Comparison of ENCODE assay signal across 23 mouse cellular contexts in the genomic region with DNA sequence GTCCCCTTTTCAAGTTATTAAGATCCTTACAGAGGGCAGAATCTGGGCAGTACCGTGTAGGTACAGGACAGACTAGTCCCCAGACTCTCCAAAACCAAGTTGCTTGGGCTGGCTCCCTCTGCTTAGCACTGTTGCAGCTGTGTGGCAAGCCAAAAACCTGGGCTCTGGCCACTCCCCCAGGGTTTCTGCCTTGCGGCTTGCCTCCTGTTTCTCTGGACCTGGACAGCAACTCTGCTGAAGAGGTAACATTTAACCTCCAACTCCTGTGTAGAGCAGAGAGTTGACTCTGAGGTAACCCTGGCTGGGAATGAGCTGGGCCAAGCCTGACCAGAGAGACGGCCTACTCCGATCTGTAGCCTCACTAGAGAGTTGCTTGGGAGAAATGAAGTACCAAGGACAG. TPM values are rescaled to one million over a fixed set of nuclear protein-coding genes. Genes with fewer than 3 reads are reported as not detected.
DNase-seq lines count a peak whose midpoint lies in the region; ATAC-seq lines count a peak whose summit lies in the region.
"Had no signal": no experiment of that assay in that cellular context is flagged by ENCODE, and none has a peak within 500 bp of the region (broad histone marks: within the 10 kb centered on the region; RNA-seq: fewer than 3 reads in every experiment).

No protein-coding gene starts in this region.

- no peak overlapping the region for H3K27ac ChIP-seq in kidney, embryonic 16.5 days (ENCODE audit: low read length)
- H3K27ac ChIP-seq in heart, embryonic 10.5 days = no peak overlapping the region
- H3K27ac ChIP-seq: embryonic facial prominence, embryonic 12.5 days; forebrain, embryonic 15.5 days; heart, embryonic 15.5 days; hindbrain, embryonic 10.5 days; hindbrain, embryonic 14.5 days had no signal

- DNase-seq in kidney, adult 18-20 months = peak; percentile 63
- peak; percentile 16 for DNase-seq in lung, postnatal 36 days
- no peak for DNase-seq in lung, postnatal 10 days
- peak; percentile 74 for DNase-seq in kidney, adult 9 months
- peak; percentile 55 to 67 for DNase-seq in kidney, postnatal 36 days
- DNase-seq in cerebellum, adult 9-11 months = no peak
- no peak for DNase-seq in heart, embryonic 10.5 days (ENCODE audit: low spot score)
- DNase-seq: adrenal gland, postnatal 10 days; cerebellum, adult 11 months; cerebellum, adult 8-10 months; gastrocnemius, postnatal 10 days; heart, adult 18-20 months; heart, postnatal 14 days had no signal

- no peak overlapping the region for H3K4me3 ChIP-seq in kidney, embryonic 16.5 days (ENCODE audit: low read length)
- H3K4me3 ChIP-seq in heart, embryonic 10.5 days = no peak overlapping the region
- H3K4me3 ChIP-seq: embryonic facial prominence, embryonic 12.5 days; forebrain, embryonic 15.5 days; heart, embryonic 15.5 days; hindbrain, embryonic 10.5 days had no signal

- no peak for ATAC-seq in kidney, embryonic 16.5 days (ENCODE audit: low FRiP score, low TSS enrichment)
- ATAC-seq: forebrain, embryonic 15.5 days had no signal

- 67% methylated on average over 4 of the region's 4 CpGs for WGBS in kidney, embryonic 16.5 days
- 64% methylated on average over 4 of the region's 4 CpGs for WGBS in heart, embryonic 10.5 days

- peaks cover 35% of the 10 kb centered on the region for H3K36me3 ChIP-seq in kidney, embryonic 16.5 days (ENCODE audit: insufficient read depth, low read length)
- H3K36me3 ChIP-seq in heart, embryonic 10.5 days = peaks cover 48% of the 10 kb centered on the region

- no peaks in the 10 kb centered on the region for H3K9me3 ChIP-seq in kidney, embryonic 16.5 days (ENCODE audit: low read length)
- no peaks in the 10 kb centered on the region for H3K9me3 ChIP-seq in heart, embryonic 10.5 days
- H3K9me3 ChIP-seq: embryonic facial prominence, embryonic 12.5 days; forebrain, embryonic 15.5 days; heart, embryonic 15.5 days; hindbrain, embryonic 10.5 days had no signal

- H3K27me3 ChIP-seq in kidney, embryonic 16.5 days (ENCODE audit: insufficient read depth, low read length) = peaks cover 16% of the 10 kb centered on the region
- H3K27me3 ChIP-seq in heart, embryonic 10.5 days (ENCODE audit: insufficient read depth, poor library complexity, severe bottlenecking) = peaks cover 46% of the 10 kb centered on the region
- H3K27me3 ChIP-seq: CH12.LX had no signal

- peaks cover 7% of the 10 kb centered on the region for H3K4me1 ChIP-seq in kidney, embryonic 16.5 days (ENCODE audit: insufficient read depth, low read length)
- H3K4me1 ChIP-seq in heart, embryonic 10.5 days = peaks cover 38% of the 10 kb centered on the region

- H3K9ac ChIP-seq in kidney, embryonic 16.5 days (replicated peaks; ENCODE audit: low read length) = no peak overlapping the region
- H3K9ac ChIP-seq: embryonic facial prominence, embryonic 12.5 days; forebrain, embryonic 15.5 days; heart, embryonic 15.5 days; hindbrain, embryonic 14.5 days had no signal

- no peak overlapping the region for H3K4me2 ChIP-seq in kidney, embryonic 16.5 days (replicated peaks; ENCODE audit: low read depth, low read length)
- H3K4me2 ChIP-seq: embryonic facial prominence, embryonic 12.5 days; forebrain, embryonic 15.5 days; heart, embryonic 11.5 days; heart, embryonic 15.5 days; hindbrain, embryonic 14.5 days had no signal

RNA-seq across cellular contexts. Expression of a gene that starts 24.2 kb away (rescaled TPM):
- polyA plus RNA-seq in kidney, embryonic 16.5 days (2015; fragmentation: Nextera tagmentation; extraction: Ambion mirVana) = 0.08 TPM in 1 of 2 replicates, not detected in the other
- polyA plus RNA-seq in heart, embryonic 10.5 days (2016; fragmentation: Nextera tagmentation; extraction: Ambion mirVana) = 0.06 TPM in 1 of 2 replicates, not detected in the other
- polyA plus RNA-seq: heart, embryonic 15.5 days had no signal

RNA-seq across cellular contexts. Expression of a gene that starts 38.0 kb away (rescaled TPM):
- polyA plus RNA-seq in kidney, embryonic 16.5 days (2015; fragmentation: Nextera tagmentation; extraction: Ambion mirVana) = 0.42 and 0.71 TPM in 2 replicates
- 1.6 and 3.3 TPM in 2 replicates for polyA plus RNA-seq in heart, embryonic 10.5 days (2016; fragmentation: Nextera tagmentation; extraction: Ambion mirVana)
- polyA plus RNA-seq: C2C12; forebrain, embryonic 11.5 days had no signal

RNA-seq across cellular contexts. Expression of a gene that starts 50.8 kb away (rescaled TPM):
- 15.0 and 21.0 TPM in 2 replicates for polyA plus RNA-seq in kidney, embryonic 16.5 days (2015; fragmentation: Nextera tagmentation; extraction: Ambion mirVana)
- 20.1 and 30.1 TPM in 2 replicates for polyA plus RNA-seq in heart, embryonic 10.5 days (2016; fragmentation: Nextera tagmentation; extraction: Ambion mirVana)

RNA-seq across cellular contexts. Expression of a gene that starts 53.8 kb away (rescaled TPM):
- polyA plus RNA-seq in kidney, embryonic 16.5 days (2015; fragmentation: Nextera tagmentation; extraction: Ambion mirVana) = 0.16 and 0.41 TPM in 2 replicates
- polyA plus RNA-seq in heart, embryonic 10.5 days (2016; fragmentation: Nextera tagmentation; extraction: Ambion mirVana) = 0.06 and 0.09 TPM in 2 replicates
- polyA plus RNA-seq: C2C12; heart, embryonic 11.5 days; heart, embryonic 15.5 days had no signal

RNA-seq across cellular contexts. Expression of a gene that starts 55.1 kb away (rescaled TPM):
- polyA plus RNA-seq in kidney, embryonic 16.5 days (2015; fragmentation: Nextera tagmentation; extraction: Ambion mirVana) = 29.4 and 32.8 TPM in 2 replicates
- 21.3 and 22.3 TPM in 2 replicates for polyA plus RNA-seq in heart, embryonic 10.5 days (2016; fragmentation: Nextera tagmentation; extraction: Ambion mirVana)

Comparison
In these comparisons a context has a peak if more than half of its experiments do, and no peak if none do; other contexts are left out.
1. DNase-seq: peak in kidney, adult 18-20 months (single experiment), lung, postnatal 36 days (single experiment), kidney, adult 9 months (single experiment) and kidney, postnatal 36 days (2 of 2); none in lung, postnatal 10 days (single experiment), cerebellum, adult 9-11 months (single experiment) and heart, embryonic 10.5 days (single experiment).